16 mouse cellular contexts compared by ENCODE assay signal in the genomic region with DNA sequence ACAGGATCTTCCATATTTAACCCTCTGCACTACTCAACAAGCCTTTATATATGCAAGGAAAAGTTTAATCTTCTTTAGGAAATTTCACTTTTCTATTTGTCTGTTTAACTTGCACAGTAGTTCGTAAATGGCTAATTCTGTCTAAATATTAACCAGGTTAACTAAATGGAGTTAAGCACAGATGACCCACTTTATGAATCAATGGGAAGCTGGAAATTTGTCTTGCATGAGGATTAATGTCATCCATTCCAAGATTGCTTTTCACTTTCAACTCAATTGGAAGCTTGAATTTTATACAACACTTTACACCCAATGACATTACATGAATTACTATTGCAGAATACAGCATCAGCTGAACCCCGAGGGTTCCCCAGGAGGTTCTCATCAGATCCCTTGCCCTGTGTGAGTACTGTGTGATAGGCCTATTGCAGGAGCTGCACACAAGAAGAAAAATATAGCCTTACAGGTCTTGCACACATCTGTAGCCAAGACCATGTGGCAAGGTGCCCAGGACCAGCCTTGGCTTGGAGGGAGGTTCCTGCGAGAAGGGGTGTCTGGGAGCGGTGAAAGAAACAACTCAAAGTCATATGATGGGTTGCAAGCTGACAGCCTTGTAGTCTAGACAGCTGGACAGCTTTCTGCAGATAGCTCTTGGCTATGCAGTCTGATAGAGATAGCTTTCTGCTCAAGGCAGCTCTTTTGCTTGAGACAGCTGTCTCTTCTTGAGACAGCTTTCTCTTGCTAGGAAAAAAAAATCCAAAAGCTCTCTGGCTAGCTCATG. TPM values are rescaled to one million over a fixed set of nuclear protein-coding genes. Genes with fewer than 3 reads are reported as not detected.
DNase-seq lines count a peak whose midpoint lies in the region; ATAC-seq lines count a peak whose summit lies in the region.
"Had no signal": no experiment of that assay in that cellular context is flagged by ENCODE, and none has a peak within 500 bp of the region (broad histone marks: within the 10 kb centered on the region; RNA-seq: fewer than 3 reads in every experiment).

No protein-coding gene starts in this region.

- peak; percentile 63; the same call in 1 of the 2 replicates for ATAC-seq in heart, embryonic 16.5 days (replicated peaks; ENCODE audit: extremely low read depth, insufficient read depth, low FRiP score)

- H3K9me3 ChIP-seq in heart, embryonic 16.5 days (replicated peaks; ENCODE audit: control insufficient read depth, low read length) = peaks cover 5% of the 10 kb centered on the region; the same call in 1 of the 2 replicates
- H3K9me3 ChIP-seq: forebrain, embryonic 12.5 days; heart, embryonic 15.5 days; neural tube, embryonic 12.5 days had no signal

- no peaks in the 10 kb centered on the region for H3K27me3 ChIP-seq in heart, embryonic 16.5 days (ENCODE audit: control insufficient read depth, insufficient read depth, low read length)
- H3K27me3 ChIP-seq: forebrain, embryonic 12.5 days; heart, embryonic 15.5 days; megakaryocyte, embryonic 14.5 days; neural tube, embryonic 12.5 days had no signal

- intact Hi-C loops in left cerebral cortex, postnatal 4 days (cut with DNase I) = no loop called here

- H3K4me2 ChIP-seq in heart, embryonic 16.5 days (ENCODE audit: low read depth, low read length) = no peak overlapping the region
- H3K4me2 ChIP-seq: forebrain, embryonic 12.5 days; heart, embryonic 15.5 days; neural tube, embryonic 12.5 days had no signal

- H3K27ac ChIP-seq in heart, embryonic 16.5 days (ENCODE audit: low read length) = no peak overlapping the region
- H3K27ac ChIP-seq: forebrain, embryonic 12.5 days; heart, embryonic 15.5 days; neural tube, embryonic 12.5 days had no signal

- H3K4me1 ChIP-seq in heart, embryonic 16.5 days (ENCODE audit: control insufficient read depth, insufficient read depth, low read length) = 0 out of 2 replicates have a peak, but pooled peaks cover 2% of the 10 kb centered on the region
- H3K4me1 ChIP-seq: forebrain, embryonic 12.5 days; megakaryocyte, embryonic 14.5 days; neural tube, embryonic 12.5 days had no signal

- H3K36me3 ChIP-seq in heart, embryonic 16.5 days (ENCODE audit: control insufficient read depth, insufficient read depth) = no peaks in the 10 kb centered on the region
- H3K36me3 ChIP-seq: forebrain, embryonic 12.5 days; heart, embryonic 15.5 days; neural tube, embryonic 12.5 days had no signal

- H3K9ac ChIP-seq in heart, embryonic 16.5 days (ENCODE audit: low read length) = no peak overlapping the region
- H3K9ac ChIP-seq: forebrain, embryonic 12.5 days; heart, embryonic 15.5 days; neural tube, embryonic 12.5 days had no signal

- DNase-seq in adrenal gland, adult 2 months = peak; percentile 38
- no peak for DNase-seq in adrenal gland, adult 18-20 months (ENCODE audit: low spot score in 2 of 2)
- DNase-seq in left cerebral cortex, postnatal 4 days = peak; percentile 27
- no peak for DNase-seq in left cerebral cortex, adult 11 months (ENCODE audit: low spot score)
- peak; percentile 19 to 48 for DNase-seq in lung, postnatal 4 days
- no peak for DNase-seq in retina, embryonic 14.5 days (ENCODE audit: low spot score)
- no peak for DNase-seq in B cell, adult 2 months
- DNase-seq: kidney, adult 9 months; spleen, adult 18-20 months; thymus, postnatal 4 days had no signal

- H3K4me3 ChIP-seq in heart, embryonic 16.5 days (ENCODE audit: low read length) = no peak overlapping the region
- H3K4me3 ChIP-seq: forebrain, embryonic 12.5 days; heart, embryonic 15.5 days; megakaryocyte, embryonic 14.5 days; neural tube, embryonic 12.5 days had no signal

- WGBS in heart, embryonic 16.5 days = 53% methylated on average over 4 of the region's 4 CpGs

RNA-seq across cellular contexts. Expression of a gene that starts 6.0 kb away (rescaled TPM):
- not detected for total RNA-seq in adrenal gland, adult 2 months (2021)
- polyA plus RNA-seq in adrenal gland, adult 2 months (2012; rRNA removed) = not detected in 2 replicates
- total RNA-seq in adrenal gland, adult 18-20 months (2021) = not detected
- total RNA-seq in left cerebral cortex, postnatal 4 days (2021) = not detected
- polyA plus RNA-seq in heart, embryonic 16.5 days (2015; fragmentation: Nextera tagmentation; extraction: Ambion mirVana) = 0.07 TPM in 1 of 2 replicates, not detected in the other
- total RNA-seq: left cerebral cortex, adult 8-10 months had no signal
- polyA plus RNA-seq: forebrain, embryonic 12.5 days; heart, embryonic 15.5 days; neural tube, embryonic 12.5 days had no signal

RNA-seq across cellular contexts. Expression of a gene that starts 26.9 kb away (rescaled TPM):
- total RNA-seq in adrenal gland, adult 2 months (2021) = under 1 TPM in 1 of 2 experiments, not detected in 1; 0.14 TPM
- polyA plus RNA-seq in adrenal gland, adult 2 months (2012; rRNA removed) = 0.04 TPM in 1 of 2 replicates, not detected in the other
- not detected for total RNA-seq in adrenal gland, adult 18-20 months (2021)
- total RNA-seq in left cerebral cortex, postnatal 4 days (2021) = under 1 TPM in 1 of 2 experiments, not detected in 1; 0.10 TPM
- polyA plus RNA-seq in heart, embryonic 16.5 days (2015; fragmentation: Nextera tagmentation; extraction: Ambion mirVana) = not detected in 2 replicates
- polyA plus RNA-seq: heart, embryonic 15.5 days; neural tube, embryonic 12.5 days had no signal

RNA-seq across cellular contexts. Expression of a gene that starts 40.5 kb away (rescaled TPM):
- under 1 TPM in 1 of 2 experiments, not detected in 1; 0.29 TPM for total RNA-seq in adrenal gland, adult 2 months (2021)
- polyA plus RNA-seq in adrenal gland, adult 2 months (2012; rRNA removed) = not detected in 2 replicates
- total RNA-seq in adrenal gland, adult 18-20 months (2021) = not detected
- total RNA-seq in left cerebral cortex, postnatal 4 days (2021) = not detected
- 0.11 TPM in 1 of 2 replicates, not detected in the other for polyA plus RNA-seq in heart, embryonic 16.5 days (2015; fragmentation: Nextera tagmentation; extraction: Ambion mirVana)
- polyA plus RNA-seq: forebrain, embryonic 12.5 days; heart, embryonic 15.5 days; neural tube, embryonic 12.5 days had no signal

Comparison
In these comparisons a context has a peak if more than half of its experiments do, and no peak if none do; other contexts are left out.
1. DNase-seq: peak in adrenal gland, adult 2 months (single experiment), left cerebral cortex, postnatal 4 days (single experiment) and lung, postnatal 4 days (2 of 2); none in adrenal gland, adult 18-20 months (0 of 2), left cerebral cortex, adult 11 months (single experiment), retina, embryonic 14.5 days (single experiment) and B cell, adult 2 months (0 of 2).